Mouse (Mus musculus): ENCODE data around the gene Kmt2a. TPM values are rescaled to one million over a fixed set of nuclear protein-coding genes. Genes with fewer than 3 reads are reported as not detected.

Kmt2a gene
- 10 to 100 TPM; 81.5 to 97.4 TPM for total RNA-seq (2021)
- long read RNA-seq, experiment 1, partial matches to known transcripts = 5 of 28 reads
- long read RNA-seq, experiment 1, other reads (novel, unspliced or antisense) = 23 of 28 reads
- long read RNA-seq, experiment 2, partial matches to known transcripts = 26 of 30 reads
- long read RNA-seq, experiment 2, other reads (novel, unspliced or antisense) = 4 of 30 reads

DNA sequence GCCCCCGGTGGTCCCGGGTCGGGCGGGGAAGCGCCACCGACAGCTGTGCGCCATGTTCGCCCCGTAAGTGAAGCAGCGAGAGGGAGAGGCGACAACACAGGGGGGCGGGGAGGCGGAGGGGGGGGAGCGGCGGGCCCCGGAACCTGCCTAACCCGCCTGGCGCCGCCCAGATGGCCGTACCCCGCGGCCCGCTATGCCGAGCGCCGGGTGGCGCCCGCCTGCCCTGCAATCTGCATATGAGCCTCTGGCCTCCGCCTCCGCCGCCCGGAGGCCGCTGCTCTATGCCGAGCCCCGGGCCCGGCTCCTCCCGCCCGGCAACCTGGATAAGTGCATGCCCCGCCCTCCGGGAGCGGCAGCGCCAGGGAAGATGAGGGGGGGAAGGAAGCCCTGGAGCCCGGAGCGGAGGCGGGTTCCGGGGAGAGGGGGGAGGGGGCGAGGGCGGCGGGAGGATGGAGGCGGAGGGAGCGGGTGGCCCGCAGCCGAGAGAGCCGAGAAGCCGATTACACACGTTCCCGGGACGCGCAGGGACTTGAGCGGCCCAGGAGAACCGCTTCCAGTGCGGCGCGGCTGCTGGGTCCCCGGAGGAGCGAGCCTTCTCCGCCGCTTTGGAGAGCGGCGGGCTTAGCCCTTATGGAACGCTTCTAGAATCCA lies at the start of gene Kmt2a:
Gene Kmt2a (minus strand): TSS at position 76 of the 651 bp plus-strand sequence.
- intact Hi-C loops (cut with DNase I) = loop anchor here (1.0 to 5.0 kb wide), 3 partner anchors 24 to 241 kb away; partner anchors contain the start of gene Atp5l
- TF ChIP-seq CTCF (IDR thresholded peaks at IDR 0.05) = no peak
- Histone ChIP-seq H3K27ac (peak within 1 kb of the TSS; percentile 95), H3K4me3 (peak within 1 kb of the TSS; percentile 92)
- peak; percentile 99 to 100 for DNase-seq (ENCODE audit: extremely low spot score in 1 of 2, low spot score in 2 of 2)

DNA sequence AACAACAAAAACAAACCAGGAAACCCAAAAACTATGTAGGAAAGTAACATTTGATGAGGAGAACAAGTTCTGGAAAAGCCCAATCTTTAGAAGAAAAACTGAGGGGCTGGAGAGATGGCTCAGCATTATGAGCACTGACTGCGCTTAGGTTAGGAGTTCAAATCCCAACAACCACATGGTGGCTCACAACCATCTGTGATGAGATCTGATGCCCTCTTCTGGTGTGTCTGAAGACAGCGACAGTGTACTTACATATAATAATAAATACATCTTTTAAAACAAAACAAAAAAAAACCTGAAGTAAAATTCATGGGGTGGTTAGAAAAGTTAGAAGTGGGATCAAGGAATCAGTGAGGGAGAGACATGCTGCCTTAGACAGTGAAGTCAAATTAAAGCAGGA lies 40.4 kb upstream of the Kmt2a start:
- TF ChIP-seq CTCF (IDR thresholded peaks at IDR 0.05) = peak; percentile 18; the same call in 1 of the 2 replicates
- intact Hi-C loops (cut with DNase I) = loop anchor here (2.0 to 5.0 kb wide), 3 partner anchors 41 to 149 kb away; partner anchors contain the start of gene Kmt2a
- peak overlapping the region; percentile 99 for H3K27ac ChIP-seq
- H3K4me3 ChIP-seq = peak overlapping the region; percentile 100
- no peak for DNase-seq (ENCODE audit: extremely low spot score in 1 of 2, low spot score in 2 of 2)

GRCm38 (mm10) chr9:44921123-44921468 lies 40.0 kb upstream of the Kmt2a start:
- no peak for DNase-seq (ENCODE audit: extremely low spot score in 1 of 2, low spot score in 2 of 2)
- no peak for TF ChIP-seq CTCF (IDR thresholded peaks at IDR 0.05)
- intact Hi-C loops (cut with DNase I) = loop anchor here (2.0 to 5.0 kb wide), 3 partner anchors 40 to 148 kb away; partner anchors contain the start of gene Kmt2a

DNA sequence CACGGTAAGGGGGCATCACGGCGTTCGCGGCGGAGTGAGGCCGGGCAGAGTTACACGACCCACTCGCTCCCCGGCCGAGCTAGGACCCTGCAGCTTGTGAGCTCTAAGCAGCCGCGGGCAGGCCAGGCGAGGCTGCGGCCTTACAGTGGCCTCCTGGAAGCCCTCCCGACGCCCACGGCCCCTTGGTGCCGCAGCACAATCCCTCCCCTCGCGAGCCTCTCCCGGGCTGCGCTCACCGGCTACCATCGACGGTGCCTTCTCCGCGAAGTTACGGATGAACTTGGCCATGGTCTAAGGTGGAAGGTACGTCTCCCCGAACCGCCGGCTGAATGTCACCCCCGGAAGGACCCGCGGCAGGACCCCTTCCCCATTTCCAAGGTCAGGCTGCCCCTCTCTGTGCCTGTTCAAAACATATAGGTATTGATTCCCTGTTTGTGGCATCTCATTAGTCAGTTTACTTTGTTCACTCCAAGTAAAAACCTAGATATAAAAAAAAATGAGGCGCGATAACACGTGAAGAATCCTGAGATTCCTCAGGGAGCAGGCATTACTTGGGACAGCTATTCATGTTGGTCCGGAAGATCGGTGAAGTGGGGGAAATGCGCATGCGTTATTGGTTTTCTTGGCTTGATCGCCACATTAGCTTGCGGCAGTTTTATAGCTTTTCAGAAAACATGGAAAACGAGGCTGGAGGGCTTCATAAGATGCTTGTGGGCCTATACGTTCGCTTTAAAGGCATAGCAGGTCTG lies 39.5 kb upstream of the Kmt2a start, which contains the start of gene Atp5l:
Gene Atp5l (minus strand): TSS at position 369 of the 749 bp plus-strand sequence.
- TF ChIP-seq CTCF (IDR thresholded peaks at IDR 0.05) = no peak
- peak within 1 kb of the TSS; percentile 99 for H3K27ac ChIP-seq
- peak; percentile 81 to 83 for DNase-seq (ENCODE audit: extremely low spot score in 1 of 2, low spot score in 2 of 2)
- peak within 1 kb of the TSS; percentile 100 for H3K4me3 ChIP-seq
- intact Hi-C loops (cut with DNase I) = loop anchor here (2.0 to 5.0 kb wide), 3 partner anchors 40 to 148 kb away; partner anchors contain the start of gene Kmt2a

More at GRCm38 (mm10) chr9:44921123-44921468, 40.0 kb upstream of the Kmt2a start:
- Histone ChIP-seq H3K27ac (peak overlapping the region; percentile 99), H3K4me3 (peak overlapping the region; percentile 100)

GRCm38 (mm10) chr9:44919606-44920005 lies 38.5 kb upstream of the Kmt2a start:
- DNase-seq (ENCODE audit: extremely low spot score in 1 of 2, low spot score in 2 of 2) = no peak
- peak overlapping the region; percentile 99 for H3K27ac ChIP-seq
- no peak for TF ChIP-seq CTCF (IDR thresholded peaks at IDR 0.05)
- H3K4me3 ChIP-seq = peak overlapping the region; percentile 100
- intact Hi-C loops (cut with DNase I) = loop anchor here (2.0 to 5.0 kb wide), 3 partner anchors 39 to 147 kb away; partner anchors contain the start of gene Kmt2a

GRCm38 (mm10) chr9:44916196-44916595 lies 35.1 kb upstream of the Kmt2a start:
- Histone ChIP-seq H3K4me3 (no peak overlapping the region), H3K27ac (no peak overlapping the region)
- intact Hi-C loops (cut with DNase I) = no loop called here
- TF ChIP-seq CTCF (IDR thresholded peaks at IDR 0.05) = peak; percentile 66
- DNase-seq (ENCODE audit: extremely low spot score in 1 of 2, low spot score in 2 of 2) = no peak

GRCm38 (mm10) chr9:44914706-44915105 lies 33.6 kb upstream of the Kmt2a start:
- H3K27ac ChIP-seq = peak overlapping the region; percentile 28; the same call in 1 of the 2 replicates
- intact Hi-C loops (cut with DNase I) = no loop called here

DNA sequence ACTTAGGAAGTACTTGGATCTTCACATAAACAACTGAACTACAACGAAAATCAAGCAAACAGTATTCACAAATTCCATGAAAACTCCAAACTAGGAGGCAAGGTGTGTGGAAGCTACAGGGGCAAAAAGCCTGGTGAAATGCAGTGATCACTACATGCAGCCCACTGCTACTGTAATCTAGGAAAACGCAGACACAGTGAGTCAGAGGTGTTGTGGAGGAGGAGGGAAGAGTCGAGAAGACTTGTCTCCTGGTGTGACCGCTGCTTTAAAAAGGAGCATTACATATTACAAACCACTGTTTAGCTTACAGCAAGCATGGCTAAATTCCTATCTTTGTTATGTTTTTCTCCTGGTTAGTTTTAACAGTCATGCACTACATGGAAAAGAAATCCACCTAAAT lies 30.3 kb upstream of the Kmt2a start:
- no peak overlapping the region for H3K27ac ChIP-seq
- no peak overlapping the region for H3K4me3 ChIP-seq
- TF ChIP-seq CTCF (IDR thresholded peaks at IDR 0.05) = no peak
- intact Hi-C loops (cut with DNase I) = no loop called here
- DNase-seq (ENCODE audit: extremely low spot score in 1 of 2, low spot score in 2 of 2) = no peak

More at GRCm38 (mm10) chr9:44914706-44915105, 33.6 kb upstream of the Kmt2a start:
- TF ChIP-seq CTCF (IDR thresholded peaks at IDR 0.05) = no peak
- DNase-seq (ENCODE audit: extremely low spot score in 1 of 2, low spot score in 2 of 2) = no peak
- H3K4me3 ChIP-seq = no peak overlapping the region

GRCm38 (mm10) chr9:44905620-44906019 lies 24.5 kb upstream of the Kmt2a start:
- intact Hi-C loops (cut with DNase I) = loop anchor here (1.0 kb wide), 1 partner anchor 24 kb away; the partner anchor contains the start of gene Kmt2a
- Histone ChIP-seq H3K4me3 (no peak overlapping the region), H3K27ac (peak overlapping the region; percentile 85)
- TF ChIP-seq CTCF (IDR thresholded peaks at IDR 0.05) = no peak
- DNase-seq (ENCODE audit: extremely low spot score in 1 of 2, low spot score in 2 of 2) = peak; percentile 67 to 74

GRCm38 (mm10) chr9:44904964-44905363 lies 23.9 kb upstream of the Kmt2a start:
- intact Hi-C loops (cut with DNase I) = loop anchor here (1.0 kb wide), 1 partner anchor 24 kb away; the partner anchor contains the start of gene Kmt2a
- TF ChIP-seq CTCF (IDR thresholded peaks at IDR 0.05) = no peak

GRCm38 (mm10) chr9:44903856-44904255 lies 22.8 kb upstream of the Kmt2a start:
- DNase-seq (ENCODE audit: extremely low spot score in 1 of 2, low spot score in 2 of 2) = no peak
- Histone ChIP-seq H3K27ac (peak overlapping the region; percentile 76; the same call in 1 of the 2 replicates), H3K4me3 (no peak overlapping the region)
- no peak for TF ChIP-seq CTCF (IDR thresholded peaks at IDR 0.05)
- intact Hi-C loops (cut with DNase I) = no loop called here

More at GRCm38 (mm10) chr9:44904964-44905363, 23.9 kb upstream of the Kmt2a start:
- H3K27ac ChIP-seq = peak overlapping the region; percentile 85
- 0 out of 2 replicates have a peak overlapping the region, but pooled peaks have one; percentile 0 for H3K4me3 ChIP-seq
- peak; percentile 74 to 80 for DNase-seq (ENCODE audit: extremely low spot score in 1 of 2, low spot score in 2 of 2)

All from left cerebral cortex, adult 2 months (tissue).